Mouse (Mus musculus) thymus, adult 2 months (tissue): ENCODE results near the gene Alyref. TPM values are rescaled to one million over a fixed set of nuclear protein-coding genes. Genes with fewer than 3 reads are reported as not detected.
"Not testable (repeated sequence)": the region's sequence is repeated elsewhere in the genome, so short reads cannot be mapped to it uniquely, and the experiment has no call there.

Experiments used
- DNase-seq: peaks from one replicate; pipeline ENCODE4 v3.0.0; 2021
- H3K27ac ChIP-seq: fragments of 200-500 bp; 2 replicates; pipeline ENCODE4 v1.5.1; 2012; ENCODE audit warnings: low read length, control low read depth; ENCODE audit not compliant: control insufficient read depth, insufficient read depth
- H3K27me3 ChIP-seq: fragments of 200-500 bp; 2 replicates; pipeline ENCODE4 v1.6.1; 2012; ENCODE audit warnings: mild to moderate bottlenecking, low read length, moderate library complexity, mixed read lengths; ENCODE audit not compliant: control insufficient read depth, insufficient read depth
- H3K36me3 ChIP-seq: fragments of 200-500 bp; 2 replicates; pipeline ENCODE4 v1.6.1; 2012; ENCODE audit warnings: mild to moderate bottlenecking, low read length, moderate library complexity; ENCODE audit not compliant: control insufficient read depth, insufficient read depth
- H3K4me1 ChIP-seq: fragments of 200-500 bp; replicated peaks from 2 replicates; pipeline ENCODE4 v1.6.1; 2012; ENCODE audit warnings: low read length; ENCODE audit not compliant: control insufficient read depth, insufficient read depth
- H3K4me3 ChIP-seq: fragments of 200-500 bp; 2 replicates; pipeline ENCODE4 v1.5.1; 2012; ENCODE audit warnings: mild to moderate bottlenecking, low read length, control low read depth, moderate library complexity; ENCODE audit not compliant: control insufficient read depth, insufficient read depth
- CTCF ChIP-seq: fragments of 200-500 bp; IDR thresholded peaks from 2 replicates; pipeline ENCODE4 v1.5.1; 2012; ENCODE audit warnings: mild to moderate bottlenecking, control low read depth, low read length, moderate library complexity, borderline replicate concordance; ENCODE audit not compliant: control insufficient read depth, poor library complexity, insufficient read depth; ENCODE audit errors: extremely low read depth
- POLR2A ChIP-seq: fragments of 200-500 bp; IDR thresholded peaks from 2 replicates; pipeline ENCODE4 v1.6.1; 2012; ENCODE audit warnings: mild to moderate bottlenecking, low read length, control low read depth, moderate library complexity; ENCODE audit not compliant: control insufficient read depth, poor library complexity, insufficient read depth; ENCODE audit errors: extremely low read depth
- WGBS: fragments of 180-500 bp; shearing (Covaris S2); methylation state at CpG from one replicate; pipeline ENCODE4 v1.1.7; 2018; 5-methylcytosine and 5-hydroxymethylcytosine counted together
- polyA plus RNA-seq: library from polyadenylated mRNA; depleted of rRNA; stranded (reverse); fragments of >200 nt; gene quantifications from 2 replicates; pipeline ENCODE4 v1.2.3, GENCODE M21; 2012

The Alyref gene
- polyA plus RNA-seq, 1 experiment = 60.9 TPM

DNA sequence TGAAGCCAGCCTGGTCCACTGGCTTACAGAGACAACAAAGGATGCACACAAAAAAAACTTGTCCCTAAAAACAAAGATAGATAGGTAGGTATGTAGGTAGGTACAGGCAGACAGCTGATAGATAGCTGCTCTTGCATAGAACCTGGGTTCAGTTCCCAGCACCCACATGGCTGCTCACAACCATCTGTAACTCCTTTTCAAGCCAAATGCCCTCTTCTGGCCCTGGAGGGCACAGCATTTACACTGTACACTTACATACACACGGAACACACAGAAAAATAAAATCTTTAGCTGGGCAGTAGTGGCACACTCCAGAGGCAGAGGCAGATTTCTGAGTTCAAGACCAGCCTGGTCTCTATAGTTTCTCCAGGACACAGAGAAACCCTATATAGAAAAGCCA lies 14.2 kb downstream of the Alyref start:
- no peak overlapping the region for H3K27ac ChIP-seq
- WGBS = 94% methylated on average over 1 of the region's 1 CpGs
- H3K4me3 ChIP-seq = no peak overlapping the region
- DNase-seq = no peak
- H3K27me3 ChIP-seq = no peaks in the 10 kb centered on the region
- H3K36me3 ChIP-seq = peaks cover 29% of the 10 kb centered on the region
- TF ChIP-seq POLR2A = no peak
- TF ChIP-seq CTCF = no peak
- peaks cover 23% of the 10 kb centered on the region for H3K4me1 ChIP-seq

DNA sequence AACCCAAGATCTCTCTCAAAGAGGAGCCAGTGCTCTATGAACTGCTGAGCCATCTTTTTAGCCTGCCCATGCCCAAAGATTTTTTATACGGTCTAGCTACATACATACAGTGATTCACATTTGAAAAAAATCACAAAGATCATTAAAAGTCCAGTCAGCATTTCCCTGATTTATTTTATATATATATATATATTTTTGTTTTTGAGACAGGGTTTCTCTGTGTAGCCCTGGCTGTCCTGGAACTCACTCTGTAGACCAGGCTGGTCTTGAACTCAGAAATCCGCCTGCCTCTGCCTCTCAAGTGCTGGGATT lies 15.2 kb downstream of the Alyref start:
- Histone ChIP-seq H3K36me3 (peaks cover 29% of the 10 kb centered on the region), H3K4me1 (peaks cover 23% of the 10 kb centered on the region)
- not testable (repeated sequence) for H3K27me3 ChIP-seq, H3K27ac ChIP-seq, H3K4me3 ChIP-seq, DNase-seq
- WGBS = 94% methylated on average over 2 of the region's 2 CpGs

DNA sequence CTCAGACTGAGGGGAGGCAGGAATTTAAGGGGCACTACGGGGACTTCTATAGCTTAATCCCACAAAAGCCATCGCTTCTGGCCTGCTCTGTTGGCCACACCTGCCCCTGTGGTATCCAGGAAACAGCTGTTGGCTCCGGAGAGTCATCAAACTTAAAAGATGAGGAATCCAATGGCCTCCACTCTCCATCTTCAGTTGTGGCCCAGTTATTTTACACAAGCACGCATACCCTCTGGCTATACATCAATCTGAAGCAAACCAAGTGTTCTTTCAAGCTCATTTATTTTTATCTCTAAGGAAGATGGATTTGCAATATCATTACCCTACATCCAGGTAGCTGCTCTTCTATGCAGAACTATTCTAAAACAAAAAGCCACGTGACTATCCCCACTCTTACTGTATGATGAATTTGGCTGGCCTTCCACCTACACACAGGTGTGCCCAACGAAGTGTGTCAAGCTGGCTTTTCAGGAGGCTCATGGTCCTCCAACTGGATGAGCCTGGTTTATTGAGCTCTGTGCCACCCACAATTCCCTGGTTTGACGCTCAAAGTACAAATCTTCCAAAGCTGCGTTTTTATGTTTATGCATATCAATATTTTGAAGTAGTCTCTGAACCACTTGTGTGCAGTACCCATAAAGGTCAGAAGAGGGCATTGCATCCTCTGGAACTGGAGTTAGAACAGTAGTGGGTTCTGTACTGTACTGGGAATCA lies 15.7 kb downstream of the Alyref start:
- peak; percentile 68 for DNase-seq
- Histone ChIP-seq H3K36me3 (peaks cover 29% of the 10 kb centered on the region), H3K4me3 (peak overlapping the region; percentile 97), H3K27ac (peak overlapping the region; percentile 27), H3K4me1 (peaks cover 23% of the 10 kb centered on the region), H3K27me3 (no peaks in the 10 kb centered on the region)
- TF ChIP-seq POLR2A (no peak), CTCF (no peak)
- 57% methylated on average over 8 of the region's 8 CpGs for WGBS

DNA sequence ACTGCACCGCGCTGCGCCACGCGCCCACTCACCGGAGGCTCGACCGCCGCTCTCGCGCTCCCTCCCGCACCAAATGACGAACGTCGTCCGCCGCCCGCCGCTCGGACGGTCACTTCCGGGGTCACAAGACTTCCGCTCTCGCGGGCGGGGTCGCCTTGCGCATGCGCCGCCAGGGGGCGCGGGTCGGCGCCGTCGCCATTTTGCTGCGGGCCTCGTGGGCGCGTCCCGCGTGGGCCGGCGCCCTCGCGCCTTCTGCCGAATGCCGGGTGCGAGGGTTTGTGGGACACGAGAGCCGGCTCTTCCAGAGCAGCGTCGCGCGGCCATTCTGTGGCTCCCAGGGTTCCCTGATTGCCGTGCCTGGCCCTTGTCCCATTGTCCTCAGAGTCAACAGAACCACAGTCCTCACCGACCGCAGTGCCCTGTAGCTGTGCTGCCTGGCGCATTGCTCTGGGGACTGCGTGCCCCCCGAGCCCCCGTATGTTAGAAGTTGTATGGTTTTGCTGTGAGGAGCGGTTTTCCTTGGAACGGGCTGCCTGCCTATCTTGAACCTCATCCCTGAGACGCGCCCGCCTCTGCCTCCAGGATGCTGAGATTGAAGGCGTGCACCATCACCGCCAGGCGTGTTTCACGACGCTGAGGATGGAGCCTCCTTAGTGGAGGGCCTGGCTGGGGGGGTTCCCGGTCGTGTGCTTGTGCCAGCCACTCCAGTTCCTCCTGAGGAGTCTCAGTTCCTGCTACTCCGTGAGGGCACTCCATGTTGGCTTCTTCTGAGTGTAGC lies 16.5 kb downstream of the Alyref start, which contains the start of gene Arhgdia:
Gene Arhgdia (minus strand): TSS at position 135 of the 778 bp plus-strand sequence.
- WGBS = 2% methylated on average over 75 of the region's 75 CpGs
- TF ChIP-seq CTCF (peak; percentile 72; the same call in 1 of the 2 replicates), POLR2A (peak; percentile 97)
- peaks cover 23% of the 10 kb centered on the region for H3K4me1 ChIP-seq
- H3K36me3 ChIP-seq = peaks cover 22% of the 10 kb centered on the region
- DNase-seq = peak; percentile 87
- H3K4me3 ChIP-seq = peak within 1 kb of the TSS; percentile 97
- H3K27me3 ChIP-seq = no peaks in the 10 kb centered on the region
- H3K27ac ChIP-seq = peak within 1 kb of the TSS; percentile 51

DNA sequence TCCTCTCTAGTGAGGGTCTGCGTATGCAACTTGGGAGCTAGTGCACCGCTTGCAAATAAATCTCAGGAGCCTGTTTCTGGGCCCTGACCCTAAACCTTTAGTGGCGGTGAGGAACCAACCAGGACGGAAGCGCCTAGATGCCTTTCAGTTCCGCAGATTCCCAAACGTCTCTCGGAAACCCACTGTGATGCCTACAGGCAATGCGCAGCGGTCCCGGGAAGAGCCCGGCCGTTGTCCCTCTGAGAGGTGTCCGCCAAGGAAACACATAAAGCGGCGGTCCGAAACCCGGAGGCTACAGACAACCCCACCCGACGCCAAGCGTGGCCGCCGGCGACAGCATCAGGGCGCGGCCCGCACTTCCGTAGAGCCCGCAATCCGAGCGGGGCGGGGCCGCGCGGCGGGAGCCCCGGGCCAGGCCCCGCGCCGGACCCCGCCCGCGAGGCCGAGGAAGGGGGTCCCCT lies 17.3 kb downstream of the Alyref start:
- DNase-seq = peak; percentile 47
- TF ChIP-seq CTCF (no peak), POLR2A (no peak)
- Histone ChIP-seq H3K4me3 (peak overlapping the region; percentile 97), H3K36me3 (peaks cover 19% of the 10 kb centered on the region), H3K4me1 (peaks cover 23% of the 10 kb centered on the region), H3K27me3 (no peaks in the 10 kb centered on the region), H3K27ac (peak overlapping the region; percentile 51)
- 1% methylated on average over 44 of the region's 44 CpGs for WGBS

DNA sequence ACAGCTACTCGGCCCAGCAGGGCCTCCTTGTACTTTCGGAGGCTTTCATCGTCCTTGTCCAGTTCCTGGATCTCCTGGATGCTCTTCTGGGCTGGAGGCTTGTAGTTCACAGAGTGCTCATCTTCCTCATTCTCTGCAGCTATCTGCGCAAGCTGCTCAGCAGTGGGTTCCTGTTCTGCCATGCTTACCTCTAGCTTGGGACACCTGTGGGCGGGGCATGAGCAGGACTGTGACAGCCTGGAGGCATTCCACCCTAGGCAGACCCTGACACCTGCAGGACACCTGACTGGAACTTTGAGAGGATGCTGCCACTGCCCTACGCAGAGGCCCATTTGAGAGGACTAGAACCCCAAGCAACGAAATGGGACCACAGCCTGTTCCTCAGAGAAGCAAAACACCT lies 18.0 kb downstream of the Alyref start:
- H3K36me3 ChIP-seq = peaks cover 19% of the 10 kb centered on the region
- peak; percentile 26 for DNase-seq
- peaks cover 23% of the 10 kb centered on the region for H3K4me1 ChIP-seq
- peak overlapping the region; percentile 51 for H3K27ac ChIP-seq
- H3K4me3 ChIP-seq = peak overlapping the region; percentile 97
- no peaks in the 10 kb centered on the region for H3K27me3 ChIP-seq
- WGBS = 49% methylated on average over 7 of the region's 7 CpGs
- TF ChIP-seq POLR2A (no peak), CTCF (no peak)
